Mouse (Mus musculus) stomach, embryonic 14.5 days (tissue): ENCODE data around the gene Leng9. TPM values are rescaled to one million over a fixed set of nuclear protein-coding genes. Genes with fewer than 3 reads are reported as not detected.
"Not testable (repeated sequence)": the region's sequence is repeated elsewhere in the genome, so short reads cannot be mapped to it uniquely, and the experiment has no call there.

Experiments used
- ATAC-seq: fragments of 200-750 bp; cut with Nextera tagmentation; 2 replicates; pipeline ENCODE4 v1.8.0; 2017; ENCODE audit warnings: low read depth, moderate TSS enrichment; ENCODE audit not compliant: insufficient number of reproducible peaks, insufficient read depth, low FRiP score
- H3K27ac ChIP-seq: fragments of 300-500 bp; sonication (generic); 2 replicates; pipeline ENCODE4 v1.5.1; 2014; ENCODE audit warnings: mild to moderate bottlenecking, low read length, moderate library complexity, mixed read lengths
- H3K27me3 ChIP-seq: fragments of 300-500 bp; sonication (generic); 2 replicates; pipeline ENCODE4 v1.6.1; 2014; ENCODE audit warnings: low read length, control low read depth, mixed read lengths; ENCODE audit not compliant: control insufficient read depth, insufficient read depth
- H3K36me3 ChIP-seq: fragments of 300-500 bp; sonication (generic); 2 replicates; pipeline ENCODE4 v1.6.1; 2014; ENCODE audit warnings: mild to moderate bottlenecking, control low read depth, low read length, moderate library complexity, mixed read lengths; ENCODE audit not compliant: control insufficient read depth, insufficient read depth
- H3K4me1 ChIP-seq: fragments of 300-500 bp; sonication (generic); 2 replicates; pipeline ENCODE4 v1.6.1; 2014; ENCODE audit warnings: low read length, control low read depth, mixed read lengths; ENCODE audit not compliant: control insufficient read depth, insufficient read depth
- H3K4me2 ChIP-seq: fragments of 300-500 bp; sonication (generic); replicated peaks from 2 replicates; pipeline ENCODE4 v1.6.1; 2014; ENCODE audit warnings: low read depth, low read length, control low read depth
- H3K4me3 ChIP-seq: fragments of 300-500 bp; sonication (generic); 2 replicates; pipeline ENCODE4 v1.5.1; 2014; ENCODE audit warnings: low read depth, low read length, control low read depth
- H3K9ac ChIP-seq: fragments of 300-500 bp; sonication (generic); replicated peaks from 2 replicates; pipeline ENCODE4 v1.6.1; 2014; ENCODE audit warnings: low read depth, mild to moderate bottlenecking, control low read depth, low read length, moderate library complexity, mixed read lengths
- H3K9me3 ChIP-seq: fragments of 300-500 bp; sonication (generic); 2 replicates; pipeline ENCODE4 v1.6.1; 2016; ENCODE audit warnings: low read depth, low read length, control low read depth; ENCODE audit not compliant: control insufficient read depth
- WGBS: fragments of 180-500 bp; shearing (Covaris S2); extraction: QIAGEN DNeasy Blood & Tissue Kit; methylation state at CpG from one replicate; pipeline ENCODE4 v1.1.7; 2014; 5-methylcytosine and 5-hydroxymethylcytosine counted together
- polyA plus RNA-seq: library from polyadenylated mRNA; unstranded; fragments of >200 nt; fragmentation: Nextera tagmentation; extraction: Ambion mirVana; gene quantifications from 2 replicates; pipeline ENCODE4 v1.2.1, GENCODE M21; 2014

Leng9 gene
- 1.9 and 3.9 TPM in 2 replicates for polyA plus RNA-seq

- ATAC-seq, result peak; percentile 48
- no peaks in the 10 kb centered on the region for H3K9me3 ChIP-seq
- peak within 1 kb of the TSS; percentile 95 for H3K27ac ChIP-seq
- H3K4me1 ChIP-seq, result peaks cover 5% of the 10 kb centered on the region; the same call in 1 of the 2 replicates
- H3K4me3 ChIP-seq, result peak within 1 kb of the TSS; percentile 65
- 5% methylated on average over 14 of the region's 14 CpGs for WGBS
- no peaks in the 10 kb centered on the region for H3K27me3 ChIP-seq
- H3K4me2 ChIP-seq, result peak within 1 kb of the TSS; percentile 82
- H3K9ac ChIP-seq, result peak within 1 kb of the TSS; percentile 68
- peaks cover 26% of the 10 kb centered on the region for H3K36me3 ChIP-seq
These were observed at the start of gene Leng9 for GRCm38 (mm10) chr7:4150059-4150541. Gene Leng9, minus strand, starts transcription at chr7:4150374.

GRCm38 (mm10) chr7:4178438-4178837 is 28.3 kb upstream of the Leng9 start:
- no peaks in the 10 kb centered on the region for H3K36me3 ChIP-seq
- H3K9me3 ChIP-seq, result no peaks in the 10 kb centered on the region
- no peaks in the 10 kb centered on the region for H3K4me1 ChIP-seq
- no peak overlapping the region for H3K9ac ChIP-seq
- no peak overlapping the region for H3K4me3 ChIP-seq
- no peak overlapping the region for H3K4me2 ChIP-seq
- 46% methylated on average over 3 of the region's 3 CpGs for WGBS
- no peak for ATAC-seq
- H3K27ac ChIP-seq, result no peak overlapping the region
- no peaks in the 10 kb centered on the region for H3K27me3 ChIP-seq

- no peaks in the 10 kb centered on the region for H3K27me3 ChIP-seq
- 73% methylated on average over 6 of the region's 6 CpGs for WGBS
- H3K9me3 ChIP-seq, result no peaks in the 10 kb centered on the region
- peak; percentile 51; the same call in 1 of the 2 replicates for ATAC-seq
- no peaks in the 10 kb centered on the region for H3K36me3 ChIP-seq
- H3K4me1 ChIP-seq, result peaks cover 4% of the 10 kb centered on the region; the same call in 1 of the 2 replicates
- no peak overlapping the region for H3K27ac ChIP-seq
- no peak overlapping the region for H3K4me2 ChIP-seq
- H3K9ac ChIP-seq, result no peak overlapping the region
- H3K4me3 ChIP-seq, result no peak overlapping the region
These were observed 20.2 kb upstream of the Leng9 start for GRCm38 (mm10) chr7:4170193-4170938.

GRCm38 (mm10) chr7:4167098-4167497 is 16.9 kb upstream of the Leng9 start:
- Histone ChIP-seq H3K27me3 (no peaks in the 10 kb centered on the region), H3K27ac (no peak overlapping the region), H3K9me3 (no peaks in the 10 kb centered on the region), H3K4me1 (peaks cover 16% of the 10 kb centered on the region), H3K4me3 (no peak overlapping the region), H3K9ac (no peak overlapping the region), H3K4me2 (no peak overlapping the region), H3K36me3 (no peaks in the 10 kb centered on the region)
- no peak for ATAC-seq

- H3K9ac ChIP-seq, result peak overlapping the region; percentile 21; the same call in 1 of the 2 replicates
- ATAC-seq, result no peak
- 11% methylated on average over 3 of the region's 3 CpGs for WGBS
- H3K4me1 ChIP-seq, result peaks cover 16% of the 10 kb centered on the region
- no peaks in the 10 kb centered on the region for H3K9me3 ChIP-seq
- no peaks in the 10 kb centered on the region for H3K27me3 ChIP-seq
- H3K27ac ChIP-seq, result peak overlapping the region; percentile 84
- no peaks in the 10 kb centered on the region for H3K36me3 ChIP-seq
- H3K4me2 ChIP-seq, result peak overlapping the region; percentile 82
- H3K4me3 ChIP-seq, result peak overlapping the region; percentile 48; the same call in 1 of the 2 replicates
These were observed 15.1 kb upstream of the Leng9 start for GRCm38 (mm10) chr7:4165286-4165685.

- peak within 1 kb of the TSS; percentile 63 for H3K9ac ChIP-seq
- peak; percentile 92 for ATAC-seq
- peak within 1 kb of the TSS; percentile 82 for H3K4me2 ChIP-seq
- H3K36me3 ChIP-seq, result no peaks in the 10 kb centered on the region
- WGBS, result under 1% methylated on average over 20 of the region's 20 CpGs
- peak within 1 kb of the TSS; percentile 84 for H3K27ac ChIP-seq
- H3K4me1 ChIP-seq, result peaks cover 16% of the 10 kb centered on the region
- H3K9me3 ChIP-seq, result no peaks in the 10 kb centered on the region
- peak within 1 kb of the TSS; percentile 48 for H3K4me3 ChIP-seq
- no peaks in the 10 kb centered on the region for H3K27me3 ChIP-seq
These were observed 14.1 kb upstream of the Leng9 start, which contains the start of gene Cdc42ep5 for GRCm38 (mm10) chr7:4164090-4164910. Gene Cdc42ep5, minus strand, starts transcription at chr7:4164860.

GRCm38 (mm10) chr7:4163571-4164072 is 13.4 kb upstream of the Leng9 start:
- H3K4me2 ChIP-seq, result peak overlapping the region; percentile 82
- H3K36me3 ChIP-seq, result no peaks in the 10 kb centered on the region
- H3K27me3 ChIP-seq, result no peaks in the 10 kb centered on the region
- H3K9me3 ChIP-seq, result no peaks in the 10 kb centered on the region
- WGBS, result under 1% methylated on average over 11 of the region's 11 CpGs
- H3K4me1 ChIP-seq, result peaks cover 16% of the 10 kb centered on the region
- peak overlapping the region; percentile 48 for H3K4me3 ChIP-seq
- peak overlapping the region; percentile 84 for H3K27ac ChIP-seq
- peak; percentile 83 for ATAC-seq
- peak overlapping the region; percentile 63 for H3K9ac ChIP-seq

GRCm38 (mm10) chr7:4161596-4161995 is 11.4 kb upstream of the Leng9 start:
- H3K27me3 ChIP-seq, H3K36me3 ChIP-seq, H3K27ac ChIP-seq, ATAC-seq, H3K4me3 ChIP-seq, H3K9me3 ChIP-seq, H3K9ac ChIP-seq, H3K4me2 ChIP-seq: not testable (repeated sequence)
- H3K4me1 ChIP-seq, result peaks cover 16% of the 10 kb centered on the region
- WGBS, result 95% methylated on average over 4 of the region's 4 CpGs
